Mouse (Mus musculus): Measurements from ENCODE around the gene Chil5. TPM values are rescaled to one million over a fixed set of nuclear protein-coding genes. Genes with fewer than 3 reads are reported as not detected.
"Not testable (repeated sequence)": the region's sequence is repeated elsewhere in the genome, so short reads cannot be mapped to it uniquely, and the experiment has no call there.

Gene Chil5
- polyA plus RNA-seq, 1 experiment: 0.12 TPM

DNA sequence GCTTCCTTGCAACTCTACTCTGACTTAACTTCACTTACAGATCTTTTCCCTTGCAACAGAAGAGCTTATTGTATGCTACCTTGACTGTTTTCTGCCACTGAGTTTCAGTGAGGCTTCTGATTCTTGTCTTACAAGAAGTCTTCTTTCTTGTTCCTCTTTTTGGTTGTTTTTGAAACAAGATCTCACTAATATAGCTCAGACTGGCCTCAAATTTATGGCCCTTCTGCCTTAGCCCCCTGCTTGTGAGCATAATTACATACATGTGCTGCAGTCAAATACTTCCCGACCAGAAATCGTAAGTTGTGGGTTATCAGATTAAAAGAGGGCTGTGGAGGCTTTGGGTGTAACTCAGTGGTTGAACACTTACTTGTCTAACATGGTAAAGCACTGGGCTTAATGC, 37.9 kb downstream of the Chil5 start:
- no peak for DNase-seq
- no peak overlapping the region for H3K4me3 ChIP-seq (ENCODE audit: control insufficient read depth, insufficient read depth, low read length)
- no peaks in the 10 kb centered on the region for H3K27me3 ChIP-seq (ENCODE audit: control insufficient read depth, insufficient read depth, low read length)
- H3K27ac ChIP-seq (ENCODE audit: control insufficient read depth, insufficient read depth, low read length): no peak overlapping the region
- TF ChIP-seq POLR2A (IDR thresholded peaks at IDR 0.05; ENCODE audit: control insufficient read depth, extremely low read depth, insufficient read depth, low read length, poor library complexity) (no peak), CTCF (IDR thresholded peaks at IDR 0.05; ENCODE audit: borderline replicate concordance, control insufficient read depth, extremely low read depth, insufficient read depth, low read length, poor library complexity) (no peak)
- no peaks in the 10 kb centered on the region for H3K4me1 ChIP-seq (replicated peaks; ENCODE audit: control insufficient read depth, insufficient read depth, low read length)
- 20% methylated on average over 2 of the region's 2 CpGs for WGBS
- H3K36me3 ChIP-seq (ENCODE audit: control insufficient read depth, insufficient read depth, low read length): no peaks in the 10 kb centered on the region

DNA sequence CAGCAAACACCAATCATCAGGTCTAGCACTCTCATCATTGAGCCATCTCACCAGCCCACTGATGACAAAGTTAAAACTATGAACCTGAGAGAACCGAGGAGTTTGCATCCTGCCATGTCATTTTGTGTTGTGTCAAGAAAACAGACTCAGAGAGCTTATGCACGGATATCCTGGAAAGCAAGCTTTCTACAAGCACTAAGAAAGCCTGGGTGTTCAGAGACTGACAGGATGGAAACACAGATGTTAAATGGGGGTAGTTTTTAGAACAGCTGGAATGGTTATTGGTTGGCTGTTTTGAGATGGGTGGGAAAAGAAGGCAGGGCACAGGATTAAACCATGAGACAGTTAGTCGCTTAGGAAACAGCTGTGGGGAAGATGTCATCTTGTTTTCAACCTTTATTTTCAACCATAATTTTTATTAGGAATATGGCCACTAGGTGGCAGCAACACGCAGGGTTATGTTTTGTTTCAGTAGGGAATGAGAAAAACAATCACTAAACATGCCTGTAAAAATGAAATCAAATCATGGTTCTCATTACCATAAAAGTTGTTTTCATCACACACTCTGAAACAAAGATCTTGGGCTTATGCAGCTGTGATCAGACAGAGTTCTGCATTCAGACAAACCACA, 40.8 kb downstream of the Chil5 start:
- Histone ChIP-seq H3K36me3 (ENCODE audit: control insufficient read depth, insufficient read depth, low read length) (no peaks in the 10 kb centered on the region), H3K4me3 (ENCODE audit: control insufficient read depth, insufficient read depth, low read length) (no peak overlapping the region), H3K4me1 (replicated peaks; ENCODE audit: control insufficient read depth, insufficient read depth, low read length) (no peaks in the 10 kb centered on the region), H3K27me3 (ENCODE audit: control insufficient read depth, insufficient read depth, low read length) (no peaks in the 10 kb centered on the region), H3K27ac (ENCODE audit: control insufficient read depth, insufficient read depth, low read length) (no peak overlapping the region)
- WGBS: 11% methylated on average over 4 of the region's 4 CpGs
- peak; percentile 51 for DNase-seq
- no peak for TF ChIP-seq CTCF (IDR thresholded peaks at IDR 0.05; ENCODE audit: borderline replicate concordance, control insufficient read depth, extremely low read depth, insufficient read depth, low read length, poor library complexity)
- TF ChIP-seq POLR2A (IDR thresholded peaks at IDR 0.05; ENCODE audit: control insufficient read depth, extremely low read depth, insufficient read depth, low read length, poor library complexity): no peak

DNA sequence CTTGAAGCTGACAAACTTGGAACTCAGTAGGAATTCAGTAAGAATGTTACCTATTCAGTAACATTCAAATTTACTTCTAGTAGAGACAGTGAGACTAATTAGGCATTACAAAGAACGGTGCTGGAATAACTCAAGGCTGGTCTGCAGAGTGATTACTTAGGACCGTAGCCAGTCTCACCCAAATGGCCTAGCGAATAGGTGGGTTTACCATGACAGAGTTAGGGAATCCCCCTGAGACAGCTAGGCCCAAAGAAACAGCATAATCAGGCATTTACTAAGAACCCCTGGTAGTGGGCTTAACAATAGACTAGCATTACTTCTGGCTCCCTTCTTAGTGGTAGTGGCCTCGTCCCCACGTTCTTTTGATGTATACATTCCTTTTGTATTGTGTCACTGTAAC, 43.0 kb downstream of the Chil5 start:
- WGBS: 95% methylated on average over 5 of the region's 5 CpGs
- H3K27ac ChIP-seq (ENCODE audit: control insufficient read depth, insufficient read depth, low read length): not testable (repeated sequence)

GRCm38 (mm10) chr3:105974174-105974573, 58.4 kb downstream of the Chil5 start:
- Histone ChIP-seq H3K27ac (ENCODE audit: control insufficient read depth, insufficient read depth, low read length) (no peak overlapping the region), H3K27me3 (ENCODE audit: control insufficient read depth, insufficient read depth, low read length) (no peaks in the 10 kb centered on the region), H3K36me3 (ENCODE audit: control insufficient read depth, insufficient read depth, low read length) (peaks cover 4% of the 10 kb centered on the region), H3K4me1 (replicated peaks; ENCODE audit: control insufficient read depth, insufficient read depth, low read length) (no peaks in the 10 kb centered on the region), H3K4me3 (ENCODE audit: control insufficient read depth, insufficient read depth, low read length) (no peak overlapping the region)
- TF ChIP-seq POLR2A (IDR thresholded peaks at IDR 0.05; ENCODE audit: control insufficient read depth, extremely low read depth, insufficient read depth, low read length, poor library complexity): no peak
- TF ChIP-seq CTCF (IDR thresholded peaks at IDR 0.05; ENCODE audit: borderline replicate concordance, control insufficient read depth, extremely low read depth, insufficient read depth, low read length, poor library complexity): no peak
- 88% methylated on average over 2 of the region's 2 CpGs for whole genome bisulfite sequencing
- DNase-seq: no peak

More for the DNA sequence above, 43.0 kb downstream of the Chil5 start:
- H3K27me3 ChIP-seq (ENCODE audit: control insufficient read depth, insufficient read depth, low read length); DNase-seq; H3K4me3 ChIP-seq (ENCODE audit: control insufficient read depth, insufficient read depth, low read length); H3K36me3 ChIP-seq (ENCODE audit: control insufficient read depth, insufficient read depth, low read length); H3K4me1 ChIP-seq (replicated peaks; ENCODE audit: control insufficient read depth, insufficient read depth, low read length): not testable (repeated sequence)

DNA sequence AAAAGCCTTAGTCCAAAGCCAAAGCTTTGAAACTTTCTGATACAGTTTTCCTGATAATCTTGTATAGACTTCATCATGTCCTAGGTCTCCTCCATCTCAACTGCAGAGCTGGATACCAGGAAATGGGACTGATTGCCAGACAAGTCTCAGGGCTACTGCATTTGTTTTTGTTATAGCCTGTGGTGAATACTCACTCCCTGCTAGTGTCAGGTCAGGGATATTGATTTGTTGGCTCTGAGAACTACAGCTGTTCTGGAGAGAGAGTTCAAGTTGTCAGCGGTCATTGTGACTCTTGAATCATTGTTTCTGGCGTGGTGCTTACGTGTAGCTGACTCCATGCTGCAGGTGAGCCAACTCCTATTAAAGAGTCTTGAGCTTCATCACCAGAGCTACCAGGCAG, 59.2 kb downstream of the Chil5 start, which contains the start of gene Ovgp1:
Gene Ovgp1 (plus strand): TSS at position 301 of the 400 bp plus-strand sequence.
- DNase-seq: no peak
- Histone ChIP-seq H3K27me3 (ENCODE audit: control insufficient read depth, insufficient read depth, low read length) (no peaks in the 10 kb centered on the region), H3K4me1 (replicated peaks; ENCODE audit: control insufficient read depth, insufficient read depth, low read length) (no peaks in the 10 kb centered on the region), H3K4me3 (ENCODE audit: control insufficient read depth, insufficient read depth, low read length) (no peak within 1 kb of the TSS), H3K27ac (ENCODE audit: control insufficient read depth, insufficient read depth, low read length) (no peak within 1 kb of the TSS), H3K36me3 (ENCODE audit: control insufficient read depth, insufficient read depth, low read length) (peaks cover 8% of the 10 kb centered on the region)
- 94% methylated on average over 3 of the region's 3 CpGs for WGBS
- no peak for TF ChIP-seq POLR2A (IDR thresholded peaks at IDR 0.05; ENCODE audit: control insufficient read depth, extremely low read depth, insufficient read depth, low read length, poor library complexity)
- no peak for TF ChIP-seq CTCF (IDR thresholded peaks at IDR 0.05; ENCODE audit: borderline replicate concordance, control insufficient read depth, extremely low read depth, insufficient read depth, low read length, poor library complexity)

GRCm38 (mm10) chr3:105971831-105972446, 60.7 kb downstream of the Chil5 start:
- no peak overlapping the region for H3K4me3 ChIP-seq (ENCODE audit: control insufficient read depth, insufficient read depth, low read length)
- no peak overlapping the region for H3K27ac ChIP-seq (ENCODE audit: control insufficient read depth, insufficient read depth, low read length)
- no peaks in the 10 kb centered on the region for H3K27me3 ChIP-seq (ENCODE audit: control insufficient read depth, insufficient read depth, low read length)
- TF ChIP-seq CTCF (IDR thresholded peaks at IDR 0.05; ENCODE audit: borderline replicate concordance, control insufficient read depth, extremely low read depth, insufficient read depth, low read length, poor library complexity) (no peak), POLR2A (IDR thresholded peaks at IDR 0.05; ENCODE audit: control insufficient read depth, extremely low read depth, insufficient read depth, low read length, poor library complexity) (no peak)
- no peak for DNase-seq
- H3K4me1 ChIP-seq (replicated peaks; ENCODE audit: control insufficient read depth, insufficient read depth, low read length): no peaks in the 10 kb centered on the region
- peaks cover 15% of the 10 kb centered on the region for H3K36me3 ChIP-seq (ENCODE audit: control insufficient read depth, insufficient read depth, low read length)
- WGBS: 95% methylated on average over 5 of the region's 5 CpGs

Other genes with a start within 250 kb of the Chil5 start
- gene Rap1a, start 231.5 kb downstream of the Chil5 start, polyA plus RNA-seq (2012; rRNA removed): 11.8 and 14.4 TPM in 2 replicates
- gene Adora3, start 162.0 kb downstream of the Chil5 start, polyA plus RNA-seq (2012; rRNA removed): 0.68 and 0.90 TPM in 2 replicates
- 0.82 and 1.1 TPM in 2 replicates for gene Tmigd3, start 161.9 kb downstream of the Chil5 start, polyA plus RNA-seq (2012; rRNA removed)
- gene I830077J02Rik, start 100.2 kb downstream of the Chil5 start, polyA plus RNA-seq (2012; rRNA removed): 2.6 and 3.7 TPM in 2 replicates
- gene Wdr77, start 73.4 kb downstream of the Chil5 start, polyA plus RNA-seq (2012; rRNA removed): 46.1 and 56.1 TPM in 2 replicates
- gene Atp5f1, start 72.7 kb downstream of the Chil5 start, polyA plus RNA-seq (2012; rRNA removed): 139 and 148 TPM in 2 replicates
- gene Ovgp1, start 59.1 kb downstream of the Chil5 start, polyA plus RNA-seq (2012; rRNA removed): 3.5 and 3.9 TPM in 2 replicates
- gene Pifo, start 18.2 kb downstream of the Chil5 start, polyA plus RNA-seq (2012; rRNA removed): 0.19 and 0.29 TPM in 2 replicates
- gene Chia1, start 80.4 kb upstream of the Chil5 start, polyA plus RNA-seq (2012; rRNA removed): 0.20 TPM in 2 replicates
- 2.2 and 3.3 TPM in 2 replicates for gene Chil3, start 134.8 kb upstream of the Chil5 start, polyA plus RNA-seq (2012; rRNA removed)
- 0.61 and 0.89 TPM in 2 replicates for gene Chil4, start 186.7 kb upstream of the Chil5 start, polyA plus RNA-seq (2012; rRNA removed)